In genomic region chr15:81386327-81386726, GRCm38 (mm10) we compare ENCODE assay signal across 17 mouse cellular contexts. TPM values are rescaled to one million over a fixed set of nuclear protein-coding genes. Genes with fewer than 3 reads are reported as not detected.
A peak's percentile ranks its signal among the peaks of the same experiment; 100 is the strongest.
DNase-seq lines count a peak whose midpoint lies in the region; ATAC-seq and TF ChIP-seq lines count a peak whose summit lies in the region.
"Had no signal": no experiment of that assay in that cellular context is flagged by ENCODE, and none has a peak within 500 bp of the region (broad histone marks: within the 10 kb centered on the region; RNA-seq: fewer than 3 reads in every experiment).

No protein-coding gene starts in this region.

- H3K27ac ChIP-seq in forebrain, postnatal 0 days (ENCODE audit: low read depth, low read length) = no peak overlapping the region
- no peak overlapping the region for H3K27ac ChIP-seq in forebrain, embryonic 10.5 days
- H3K27ac ChIP-seq in liver, embryonic 14.5 days = no peak overlapping the region
- H3K27ac ChIP-seq in liver, embryonic 12.5 days = no peak overlapping the region
- H3K27ac ChIP-seq in ES-E14 (ENCODE audit: insufficient read depth, low read depth, low read length, poor library complexity, severe bottlenecking) = no peak overlapping the region
- H3K27ac ChIP-seq in cortical plate, adult 2 months (ENCODE audit: insufficient read depth, low read length) = no peak overlapping the region
- H3K27ac ChIP-seq: hindbrain, embryonic 14.5 days; liver, embryonic 15.5 days had no signal

- H3K4me3 ChIP-seq in forebrain, postnatal 0 days (ENCODE audit: low read depth, low read length) = no peak overlapping the region
- no peak overlapping the region for H3K4me3 ChIP-seq in forebrain, embryonic 10.5 days
- no peak overlapping the region for H3K4me3 ChIP-seq in liver, embryonic 14.5 days (ENCODE audit: insufficient read depth in 1 of 2, low read depth in 2 of 2, low read length in 2 of 2)
- H3K4me3 ChIP-seq in liver, embryonic 12.5 days = no peak overlapping the region
- H3K4me3 ChIP-seq in ES-E14 (ENCODE audit: insufficient read depth in 1 of 2, low read depth in 1 of 2, low read length in 2 of 2, poor library complexity in 1 of 2, severe bottlenecking in 1 of 2) = no peak overlapping the region
- no peak overlapping the region for H3K4me3 ChIP-seq in cortical plate, adult 2 months (ENCODE audit: insufficient read depth, low read length)
- H3K4me3 ChIP-seq: liver, embryonic 15.5 days had no signal

- H3K36me3 ChIP-seq in forebrain, postnatal 0 days (ENCODE audit: insufficient read depth) = peaks cover 63% of the 10 kb centered on the region
- peaks cover 99% of the 10 kb centered on the region for H3K36me3 ChIP-seq in forebrain, embryonic 10.5 days (replicated peaks)
- H3K36me3 ChIP-seq in liver, embryonic 14.5 days (replicated peaks; ENCODE audit: control insufficient read depth, insufficient read depth, low read depth) = peaks cover 40% of the 10 kb centered on the region
- peaks cover 95% of the 10 kb centered on the region for H3K36me3 ChIP-seq in liver, embryonic 12.5 days
- H3K36me3 ChIP-seq in ES-E14 (ENCODE audit: control insufficient read depth, insufficient read depth, low read length, poor library complexity, severe bottlenecking) = peaks cover 32% of the 10 kb centered on the region

- TF ChIP-seq EP300 in liver, embryonic 14.5 days (IDR thresholded peaks at IDR 0.05; ENCODE audit: low read depth) = no peak

- H3K4me1 ChIP-seq in forebrain, postnatal 0 days (ENCODE audit: insufficient read depth) = no peaks in the 10 kb centered on the region
- H3K4me1 ChIP-seq in forebrain, embryonic 10.5 days = no peaks in the 10 kb centered on the region
- no peaks in the 10 kb centered on the region for H3K4me1 ChIP-seq in liver, embryonic 14.5 days (replicated peaks; ENCODE audit: control insufficient read depth in 2 of 2, insufficient read depth in 2 of 2, low read length in 1 of 2)
- no peaks in the 10 kb centered on the region; the same call in 1 of the 2 replicates for H3K4me1 ChIP-seq in liver, embryonic 12.5 days
- H3K4me1 ChIP-seq in ES-E14 (ENCODE audit: control insufficient read depth in 2 of 2, insufficient read depth in 2 of 2, low read length in 2 of 2, poor library complexity in 1 of 2) = no peaks in the 10 kb centered on the region
- H3K4me1 ChIP-seq in cortical plate, adult 2 months (ENCODE audit: control insufficient read depth, insufficient read depth, low read length) = no peaks in the 10 kb centered on the region
- H3K4me1 ChIP-seq: liver, embryonic 15.5 days had no signal

- ATAC-seq in forebrain, postnatal 0 days = no peak
- ATAC-seq in liver, embryonic 14.5 days (ENCODE audit: insufficient read depth) = no peak
- ATAC-seq in liver, embryonic 12.5 days = no peak
- ATAC-seq in monocyte, adult 5-6 weeks (replicated peaks; ENCODE audit: insufficient number of reproducible peaks, low FRiP score, low TSS enrichment, poor library complexity, severe bottlenecking) = no peak
- ATAC-seq in cerebellum, adult (ENCODE audit: insufficient number of reproducible peaks, low FRiP score, low TSS enrichment) = no peak

- TF ChIP-seq CTCF in forebrain, postnatal 0 days (IDR thresholded peaks at IDR 0.05; ENCODE audit: low read depth) = peak; percentile 22; the same call in 1 of the 2 replicates
- peak; percentile 45; the same call in 1 of the 2 replicates for TF ChIP-seq CTCF in liver, embryonic 14.5 days (IDR thresholded peaks at IDR 0.05; ENCODE audit: low read depth)
- 0 out of 2 replicates have a peak, but pooled peaks have one; percentile 3 for TF ChIP-seq CTCF in cortical plate, adult 2 months (IDR thresholded peaks at IDR 0.05; ENCODE audit: extremely low read depth, insufficient read depth, low read length)

- TF ChIP-seq POLR2A in cortical plate, adult 2 months (IDR thresholded peaks at IDR 0.05; ENCODE audit: extremely low read depth, insufficient read depth, low read length) = no peak

- H3K27me3 ChIP-seq in forebrain, postnatal 0 days (ENCODE audit: insufficient read depth, low read length) = no peaks in the 10 kb centered on the region
- no peaks in the 10 kb centered on the region for H3K27me3 ChIP-seq in forebrain, embryonic 10.5 days (ENCODE audit: poor library complexity, severe bottlenecking)
- no peaks in the 10 kb centered on the region for H3K27me3 ChIP-seq in liver, embryonic 14.5 days (ENCODE audit: control insufficient read depth, insufficient read depth, low read length)
- H3K27me3 ChIP-seq in liver, embryonic 12.5 days (replicated peaks) = no peaks in the 10 kb centered on the region
- H3K27me3 ChIP-seq: liver, embryonic 15.5 days had no signal

- H3K9ac ChIP-seq in forebrain, postnatal 0 days = no peak overlapping the region
- no peak overlapping the region for H3K9ac ChIP-seq in liver, embryonic 14.5 days (replicated peaks)
- no peak overlapping the region for H3K9ac ChIP-seq in liver, embryonic 12.5 days
- H3K9ac ChIP-seq in ES-E14 (ENCODE audit: insufficient read depth, low read depth, low read length, poor library complexity, severe bottlenecking) = no peak overlapping the region
- H3K9ac ChIP-seq: hindbrain, embryonic 14.5 days; liver, embryonic 15.5 days had no signal

- no peak for DNase-seq in forebrain, postnatal 0 days
- no peak for DNase-seq in forebrain, embryonic 10.5 days (ENCODE audit: extremely low spot score, low spot score)
- no peak for DNase-seq in liver, embryonic 14.5 days (ENCODE audit: low read depth in 3 of 3, low spot score in 3 of 3)
- no peak for DNase-seq in ES-E14 (ENCODE audit: low read depth, low spot score)
- DNase-seq: adrenal gland, adult 8-10 months; right cerebral cortex, adult 18-20 months had no signal

- no peak overlapping the region for H3K4me2 ChIP-seq in forebrain, postnatal 0 days (ENCODE audit: low read depth)
- no peak overlapping the region for H3K4me2 ChIP-seq in liver, embryonic 14.5 days (ENCODE audit: low read depth)
- no peak overlapping the region for H3K4me2 ChIP-seq in liver, embryonic 12.5 days
- H3K4me2 ChIP-seq: hindbrain, embryonic 14.5 days; liver, embryonic 15.5 days had no signal

- in situ Hi-C loops in ES-E14 (cut with MboI; ENCODE audit: low sequenced_read_pairs in 2 of 2, unreplicated experiment in 2 of 2) = no loop called here

- no peaks in the 10 kb centered on the region for H3K9me3 ChIP-seq in forebrain, postnatal 0 days (ENCODE audit: low read length)
- no peaks in the 10 kb centered on the region for H3K9me3 ChIP-seq in forebrain, embryonic 10.5 days
- H3K9me3 ChIP-seq in liver, embryonic 14.5 days (ENCODE audit: control insufficient read depth, low read length) = no peaks in the 10 kb centered on the region
- H3K9me3 ChIP-seq in liver, embryonic 12.5 days (replicated peaks) = no peaks in the 10 kb centered on the region
- no peaks in the 10 kb centered on the region for H3K9me3 ChIP-seq in ES-E14 (ENCODE audit: control insufficient read depth, insufficient read depth, low read depth, low read length)
- H3K9me3 ChIP-seq: liver, embryonic 15.5 days had no signal

- WGBS in forebrain, postnatal 0 days = 97% methylated on average over 5 of the region's 5 CpGs
- 92% methylated on average over 5 of the region's 5 CpGs for WGBS in forebrain, embryonic 10.5 days
- whole genome bisulfite sequencing in liver, embryonic 14.5 days (ENCODE audit: insufficient replicate concordance) = 84% methylated on average over 5 of the region's 5 CpGs
- WGBS in liver, embryonic 12.5 days (ENCODE audit: insufficient replicate concordance) = 85% methylated on average over 5 of the region's 5 CpGs

RNA-seq across cellular contexts. Expression of gene St13, which starts 13.6 kb away (rescaled TPM):
- 140 and 143 TPM in 2 replicates for total RNA-seq in forebrain, postnatal 0 days (2014; rRNA removed)
- polyA plus RNA-seq in forebrain, postnatal 0 days (2015; fragmentation: Nextera tagmentation; extraction: Ambion mirVana) = 206 and 223 TPM in 2 replicates
- 210 and 228 TPM in 2 replicates for polyA plus RNA-seq in forebrain, embryonic 10.5 days (2016; fragmentation: Nextera tagmentation; extraction: Ambion mirVana)
- polyA plus RNA-seq in liver, embryonic 14.5 days (2012; rRNA removed) = 10.6 and 36.2 TPM in 2 replicates
- 48.3 and 53.7 TPM in 2 replicates for polyA plus RNA-seq in liver, embryonic 14.5 days (2014; fragmentation: Nextera tagmentation; extraction: Ambion mirVana)
- 105 TPM in 2 replicates for polyA plus RNA-seq in liver, embryonic 12.5 days (2016; fragmentation: Nextera tagmentation; extraction: Ambion mirVana)
- total RNA-seq in ES-E14 (2012; rRNA removed) = 217 and 254 TPM in 2 replicates
- polyA plus RNA-seq in cortical plate, adult 2 months (2012; rRNA removed) = 72.9 and 78.3 TPM in 2 replicates
- 172 to 282 TPM (median 279 TPM) in 3 replicates for total RNA-seq in monocyte, adult 5-6 weeks (2017)

RNA-seq across cellular contexts. Expression of gene Xpnpep3, which starts 13.6 kb away (rescaled TPM):
- total RNA-seq in forebrain, postnatal 0 days (2014; rRNA removed) = 6.5 and 8.5 TPM in 2 replicates
- polyA plus RNA-seq in forebrain, postnatal 0 days (2015; fragmentation: Nextera tagmentation; extraction: Ambion mirVana) = 4.3 and 7.4 TPM in 2 replicates
- polyA plus RNA-seq in forebrain, embryonic 10.5 days (2016; fragmentation: Nextera tagmentation; extraction: Ambion mirVana) = 14.5 and 15.0 TPM in 2 replicates
- 2.7 and 3.2 TPM in 2 replicates for polyA plus RNA-seq in liver, embryonic 14.5 days (2012; rRNA removed)
- 2.8 and 3.0 TPM in 2 replicates for polyA plus RNA-seq in liver, embryonic 14.5 days (2014; fragmentation: Nextera tagmentation; extraction: Ambion mirVana)
- 10.1 and 10.5 TPM in 2 replicates for polyA plus RNA-seq in liver, embryonic 12.5 days (2016; fragmentation: Nextera tagmentation; extraction: Ambion mirVana)
- 16.4 and 17.6 TPM in 2 replicates for total RNA-seq in ES-E14 (2012; rRNA removed)
- 9.5 and 10.2 TPM in 2 replicates for polyA plus RNA-seq in cortical plate, adult 2 months (2012; rRNA removed)
- 7.1 to 12.2 TPM (median 7.6 TPM) in 3 replicates for total RNA-seq in monocyte, adult 5-6 weeks (2017)

RNA-seq across cellular contexts. Expression of gene Dnajb7, which starts 21.8 kb away (rescaled TPM):
- total RNA-seq in forebrain, postnatal 0 days (2014; rRNA removed) = not detected in 2 replicates
- 0.18 TPM in 1 of 2 replicates, not detected in the other for polyA plus RNA-seq in forebrain, postnatal 0 days (2015; fragmentation: Nextera tagmentation; extraction: Ambion mirVana)
- 2.5 TPM in 2 replicates for polyA plus RNA-seq in forebrain, embryonic 10.5 days (2016; fragmentation: Nextera tagmentation; extraction: Ambion mirVana)
- polyA plus RNA-seq in liver, embryonic 14.5 days (2012; rRNA removed) = not detected in 2 replicates
- polyA plus RNA-seq in liver, embryonic 14.5 days (2014; fragmentation: Nextera tagmentation; extraction: Ambion mirVana) = 0.18 and 0.27 TPM in 2 replicates
- polyA plus RNA-seq in liver, embryonic 12.5 days (2016; fragmentation: Nextera tagmentation; extraction: Ambion mirVana) = 1.2 and 1.3 TPM in 2 replicates
- total RNA-seq in ES-E14 (2012; rRNA removed) = not detected in 2 replicates
- not detected in 2 replicates for polyA plus RNA-seq in cortical plate, adult 2 months (2012; rRNA removed)
- total RNA-seq in monocyte, adult 5-6 weeks (2017) = 0.19 to 0.43 TPM in 2 of 3 replicates, not detected in the other
- total RNA-seq: common myeloid progenitor, adult 5-6 weeks; granulocyte monocyte progenitor cell, adult 5-6 weeks; layer of hippocampus, adult 8-10 months; left cerebral cortex, postnatal 14 days; neutrophil, adult 5-6 weeks had no signal

RNA-seq across cellular contexts. Expression of gene Slc25a17, which starts 25.7 kb away (rescaled TPM):
- total RNA-seq in forebrain, postnatal 0 days (2014; rRNA removed) = 78.8 and 80.7 TPM in 2 replicates
- polyA plus RNA-seq in forebrain, postnatal 0 days (2015; fragmentation: Nextera tagmentation; extraction: Ambion mirVana) = 121 and 123 TPM in 2 replicates
- polyA plus RNA-seq in forebrain, embryonic 10.5 days (2016; fragmentation: Nextera tagmentation; extraction: Ambion mirVana) = 82.5 and 83.3 TPM in 2 replicates
- 23.7 and 25.1 TPM in 2 replicates for polyA plus RNA-seq in liver, embryonic 14.5 days (2012; rRNA removed)
- polyA plus RNA-seq in liver, embryonic 14.5 days (2014; fragmentation: Nextera tagmentation; extraction: Ambion mirVana) = 40.0 and 40.2 TPM in 2 replicates
- polyA plus RNA-seq in liver, embryonic 12.5 days (2016; fragmentation: Nextera tagmentation; extraction: Ambion mirVana) = 49.2 TPM in 2 replicates
- total RNA-seq in ES-E14 (2012; rRNA removed) = 86.3 and 94.5 TPM in 2 replicates
- 47.7 and 47.9 TPM in 2 replicates for polyA plus RNA-seq in cortical plate, adult 2 months (2012; rRNA removed)
- total RNA-seq in monocyte, adult 5-6 weeks (2017) = 43.5 to 45.1 TPM (median 44.4 TPM) in 3 replicates
